Mouse (Mus musculus) right cerebral cortex, postnatal 4 days (tissue): Measurements from ENCODE around the gene 7420426K07Rik.

Experiments used
- DNase-seq: peaks from one replicate; pipeline ENCODE4 v3.0.0-alpha.2; 2022

7420426K07Rik gene

DNA sequence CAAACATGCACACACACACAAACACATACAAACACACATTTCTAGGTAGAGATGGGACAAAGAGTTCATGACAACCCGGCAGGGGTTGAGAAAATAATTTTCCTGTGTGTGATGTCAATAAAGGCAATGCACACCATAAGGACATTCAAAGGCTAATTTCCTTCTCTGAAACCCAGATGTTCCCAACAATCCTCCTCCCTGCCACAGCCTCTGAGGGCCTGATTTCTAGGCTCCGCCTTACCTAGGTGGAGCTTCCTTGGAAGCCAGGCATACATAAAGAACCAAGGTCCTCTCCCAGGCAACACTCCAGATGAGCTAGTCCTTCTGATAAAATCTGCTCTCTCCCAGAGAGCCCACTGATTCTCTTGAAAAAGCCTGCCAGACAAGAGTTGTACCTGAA, at the start of gene 7420426K07Rik:
Gene 7420426K07Rik (plus strand): TSS at position 301 of the 400 bp plus-strand sequence.
- DNase-seq, result no peak

DNA sequence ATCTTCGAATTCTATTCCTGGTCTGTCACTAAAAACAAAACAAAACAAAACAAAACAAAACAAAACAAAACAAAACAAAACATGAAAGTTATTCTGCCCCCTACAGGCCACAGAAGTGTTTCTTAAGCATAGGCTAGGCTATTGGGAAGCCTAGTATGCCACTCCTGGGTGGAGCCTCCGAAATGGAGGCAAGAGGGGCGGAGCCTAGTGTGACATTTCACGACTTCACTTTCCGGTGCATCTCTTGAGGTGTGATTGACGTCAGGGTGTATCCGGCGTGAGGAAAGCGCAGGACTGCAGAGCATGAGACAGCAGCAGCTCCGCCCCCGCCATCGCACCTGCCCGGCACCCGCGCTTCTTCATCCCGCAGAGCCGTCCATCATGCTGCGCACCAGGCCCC, 46.7 kb upstream of the 7420426K07Rik start, which contains the start of gene Prr23a2:
Gene Prr23a2 (plus strand): TSS at position 285 of the 400 bp plus-strand sequence.
- no peak for DNase-seq

DNA sequence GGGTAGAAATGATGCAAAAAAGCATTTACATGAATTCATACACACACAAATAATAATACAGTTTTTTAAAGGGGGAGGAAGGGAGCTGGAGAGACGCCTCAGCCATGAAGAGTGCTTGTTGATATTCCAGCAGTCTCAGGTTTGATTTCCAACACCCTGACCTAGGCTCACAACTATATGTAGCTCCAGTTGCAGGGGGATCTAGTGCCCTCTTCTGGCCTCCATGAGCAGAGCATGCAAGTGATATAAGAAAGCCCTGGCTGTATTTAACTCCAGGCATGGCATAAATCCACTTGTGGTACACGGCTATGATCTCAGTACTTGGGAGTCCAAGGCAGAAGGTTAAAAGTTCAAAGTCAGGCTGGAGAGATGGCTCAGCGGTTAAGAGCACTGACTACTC, 39.5 kb upstream of the 7420426K07Rik start:
- no peak for DNase-seq

DNA sequence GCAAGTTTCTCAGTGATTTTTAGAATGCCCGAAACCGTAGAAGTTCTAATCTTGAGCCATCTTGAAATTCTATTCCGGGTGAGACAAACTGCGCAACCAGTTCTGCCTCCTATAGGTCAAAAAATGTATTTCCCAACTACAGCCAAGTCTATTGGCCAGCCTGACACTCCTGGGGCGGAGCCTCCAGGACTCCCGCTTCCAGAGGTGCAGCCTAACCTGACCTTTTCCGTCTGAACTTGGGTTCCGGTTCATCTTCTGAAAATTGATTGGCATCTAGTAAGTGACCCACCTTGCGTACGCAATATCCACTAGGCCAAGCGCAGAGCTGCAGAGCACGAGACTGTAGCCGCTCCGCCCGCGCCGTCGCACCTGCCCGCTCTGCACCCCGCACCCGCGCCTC, 38.3 kb upstream of the 7420426K07Rik start, which contains the start of gene Prr23a3:
Gene Prr23a3 (plus strand): TSS at position 197 of the 400 bp plus-strand sequence.
- DNase-seq, result no peak

DNA sequence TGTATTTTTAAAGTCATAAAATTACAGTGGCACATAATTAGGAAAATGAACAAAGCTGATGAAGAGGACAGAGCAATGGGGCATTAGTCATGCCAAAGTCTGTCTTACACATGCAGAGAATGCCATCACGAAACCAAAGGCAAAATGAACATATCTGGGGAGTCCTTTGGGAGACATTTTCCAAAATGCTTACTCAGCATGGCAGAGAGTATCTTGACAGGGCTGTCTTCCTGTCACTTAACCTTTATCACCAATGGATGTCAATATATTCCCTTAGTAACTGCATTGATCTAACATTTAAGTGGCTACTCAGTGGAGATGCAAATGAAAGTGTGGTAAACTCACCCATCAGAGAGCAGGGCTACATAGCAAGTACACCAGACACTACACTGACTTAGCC, 1.4 kb upstream of the 7420426K07Rik start:
- DNase-seq, result no peak

DNA sequence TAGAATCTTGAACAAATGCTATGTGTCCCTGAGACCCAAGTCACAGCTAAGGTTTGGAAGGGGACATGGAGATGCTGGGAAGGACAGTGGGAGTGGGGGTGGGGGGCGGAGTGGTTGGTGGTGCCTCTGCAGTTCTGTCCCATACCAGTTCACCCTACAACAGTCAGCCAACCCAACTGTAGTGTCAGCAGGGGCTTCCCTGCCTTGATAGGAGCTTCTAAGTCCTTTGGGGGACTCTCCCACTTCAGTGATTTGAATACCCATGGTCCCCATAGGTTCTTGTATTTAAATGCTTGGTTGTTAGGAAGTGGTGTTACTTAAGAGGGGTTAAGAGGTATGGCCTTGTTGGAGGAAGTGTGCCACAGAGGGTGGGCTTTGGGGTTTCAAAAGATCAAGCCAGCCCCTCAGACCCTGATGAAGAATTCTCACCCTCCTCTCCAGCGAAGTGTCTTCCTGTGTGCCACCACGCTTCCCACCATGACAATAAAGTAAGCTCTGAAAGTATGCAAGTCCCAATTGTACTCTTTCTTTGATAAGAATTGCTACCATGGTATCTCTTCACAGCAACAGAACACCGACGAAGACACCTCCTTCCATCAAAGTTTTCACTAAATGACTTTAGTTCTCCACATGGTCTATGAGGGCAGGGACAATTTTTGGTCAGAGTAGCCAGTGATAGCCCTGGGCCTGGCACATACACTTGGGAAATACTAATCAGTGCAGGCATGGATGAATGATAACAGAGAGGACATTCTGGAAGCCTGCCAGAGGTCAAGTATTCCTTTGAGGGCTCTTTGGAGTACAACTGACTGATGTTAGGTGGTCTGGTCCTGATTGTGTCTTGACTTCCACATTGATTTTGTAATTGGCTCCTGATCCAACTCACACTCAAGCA, 18.0 kb downstream of the 7420426K07Rik start:
- DNase-seq, result no peak

DNA sequence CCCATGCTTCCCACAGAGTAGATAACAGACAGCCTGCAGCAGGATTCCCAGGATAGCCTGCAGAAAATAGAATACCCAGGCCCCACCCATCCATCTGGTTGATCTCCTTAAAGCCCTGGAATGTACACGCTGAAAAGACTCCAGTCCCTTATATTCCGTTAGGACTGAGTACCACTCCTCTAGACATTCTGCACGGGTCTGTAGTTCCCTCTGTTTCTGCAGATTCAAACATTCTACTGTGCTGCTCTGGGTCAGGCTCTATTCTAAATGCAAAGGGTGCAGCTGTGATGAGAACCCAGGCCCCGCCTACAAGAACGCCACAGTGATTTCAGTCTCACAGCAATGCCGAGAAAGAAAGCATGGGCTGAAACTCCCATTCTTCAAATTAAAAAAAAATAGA, 20.2 kb downstream of the 7420426K07Rik start:
- DNase-seq, result no peak

DNA sequence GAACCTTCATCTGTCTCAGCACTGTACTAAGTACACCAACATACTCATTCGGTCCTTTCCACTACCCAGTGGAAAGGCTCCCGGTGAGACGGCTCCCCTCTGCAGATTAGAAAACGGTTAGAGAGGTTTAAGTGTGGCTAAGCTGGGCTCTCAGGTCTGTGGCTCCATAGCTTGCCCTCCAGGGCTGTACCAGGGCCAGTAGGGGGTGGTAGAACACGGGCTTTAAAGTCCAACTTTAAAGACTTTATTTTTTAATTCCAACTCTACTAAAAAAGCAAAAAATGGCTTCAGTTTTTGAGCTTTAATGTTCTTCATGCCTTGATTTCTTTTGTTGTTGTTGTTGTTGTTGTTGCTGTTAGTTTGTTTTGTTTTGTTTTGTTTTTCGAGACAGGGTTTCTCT, 21.3 kb downstream of the 7420426K07Rik start:
- no peak for DNase-seq

DNA sequence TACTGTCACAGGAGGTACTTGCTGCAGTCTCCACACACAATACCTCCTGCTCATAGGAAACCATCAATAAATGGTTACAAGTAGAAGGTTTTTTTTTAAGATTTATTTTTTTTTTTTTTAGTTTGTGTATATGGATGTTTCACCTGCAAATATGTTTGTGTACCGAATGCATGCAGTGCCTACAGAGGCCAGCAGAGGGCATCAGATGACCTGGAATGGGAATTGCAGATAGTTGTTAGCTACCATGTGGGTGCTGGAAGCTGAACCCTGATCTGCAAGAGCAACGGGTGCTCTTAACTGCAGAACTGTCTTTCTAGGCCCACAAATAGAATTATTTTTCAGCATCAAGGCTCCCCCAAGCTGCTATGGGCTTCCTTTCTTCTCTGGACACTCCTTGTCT, 26.6 kb downstream of the 7420426K07Rik start:
- no peak for DNase-seq

DNA sequence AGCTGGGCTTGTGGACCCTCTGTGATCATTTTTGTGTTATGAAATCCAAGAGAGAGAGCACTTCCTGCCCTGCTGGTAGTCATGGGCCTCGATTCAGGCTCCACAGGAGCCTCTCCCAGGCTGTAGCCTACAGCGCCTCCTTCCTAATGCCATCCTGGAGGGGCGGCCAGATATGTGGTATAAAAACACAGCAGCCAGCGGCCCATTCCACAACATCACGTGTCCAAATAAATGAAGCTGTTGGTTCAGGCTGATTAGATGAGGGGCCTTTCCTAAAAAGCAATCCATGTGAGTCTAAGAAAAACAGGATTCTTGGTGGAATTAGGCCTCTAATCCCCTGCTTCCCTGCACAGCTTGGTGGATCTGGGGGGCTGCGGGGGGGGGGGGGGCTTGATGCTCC, 30.0 kb downstream of the 7420426K07Rik start:
- no peak for DNase-seq

DNA sequence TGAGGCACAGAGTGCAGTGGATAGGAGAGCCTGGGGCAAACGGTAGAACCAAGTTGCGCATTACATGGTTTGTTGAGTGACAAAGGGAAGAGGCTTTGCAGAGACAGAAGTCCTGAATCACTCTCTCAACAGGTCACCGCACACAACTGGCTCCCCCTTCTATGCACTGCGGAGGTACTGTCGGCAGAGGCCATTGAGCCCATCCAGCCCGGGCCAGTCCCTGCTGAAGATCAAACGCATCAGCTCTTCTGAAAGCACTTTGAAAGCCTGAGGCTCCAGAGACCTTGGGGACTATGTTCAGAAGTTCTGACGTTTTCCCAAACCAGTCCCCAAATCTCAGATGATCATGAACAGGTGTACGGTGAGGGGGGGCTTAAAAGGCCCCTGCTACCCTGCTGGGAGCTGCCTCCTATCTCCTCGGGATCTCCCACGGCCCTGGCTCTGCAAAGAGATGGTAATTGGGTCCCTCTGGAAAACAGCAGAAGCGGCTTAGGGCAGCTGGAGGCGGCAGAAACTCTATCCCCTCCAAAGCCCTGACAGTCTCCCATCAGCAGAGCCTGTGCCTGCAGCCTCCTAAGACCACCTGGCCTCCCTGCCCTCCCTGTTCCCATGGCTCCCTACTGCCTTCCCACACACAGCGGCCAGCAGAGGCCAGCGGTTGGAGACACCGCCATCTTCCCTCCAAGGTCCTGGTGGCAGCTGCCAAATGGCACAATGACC, 32.4 kb downstream of the 7420426K07Rik start:
- no peak for DNase-seq

DNA sequence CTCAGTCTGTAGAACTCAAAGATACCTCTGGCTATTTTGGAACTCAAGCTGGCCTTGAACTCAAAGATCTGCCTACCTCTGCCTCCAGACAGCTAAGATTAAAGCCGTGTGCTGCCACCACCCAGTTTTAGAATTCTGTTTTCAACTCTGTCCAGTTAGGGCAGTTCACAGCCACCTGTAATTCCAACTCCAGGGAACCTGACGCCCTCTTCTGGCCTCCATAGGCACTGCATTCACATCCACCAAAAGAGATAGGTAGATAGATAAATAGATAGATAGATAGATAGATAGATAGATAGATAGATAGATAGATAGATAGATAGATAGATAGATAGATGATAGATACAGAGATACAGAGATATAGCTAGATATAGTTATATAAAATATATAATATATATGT, 36.4 kb downstream of the 7420426K07Rik start:
- DNase-seq, result no peak

DNA sequence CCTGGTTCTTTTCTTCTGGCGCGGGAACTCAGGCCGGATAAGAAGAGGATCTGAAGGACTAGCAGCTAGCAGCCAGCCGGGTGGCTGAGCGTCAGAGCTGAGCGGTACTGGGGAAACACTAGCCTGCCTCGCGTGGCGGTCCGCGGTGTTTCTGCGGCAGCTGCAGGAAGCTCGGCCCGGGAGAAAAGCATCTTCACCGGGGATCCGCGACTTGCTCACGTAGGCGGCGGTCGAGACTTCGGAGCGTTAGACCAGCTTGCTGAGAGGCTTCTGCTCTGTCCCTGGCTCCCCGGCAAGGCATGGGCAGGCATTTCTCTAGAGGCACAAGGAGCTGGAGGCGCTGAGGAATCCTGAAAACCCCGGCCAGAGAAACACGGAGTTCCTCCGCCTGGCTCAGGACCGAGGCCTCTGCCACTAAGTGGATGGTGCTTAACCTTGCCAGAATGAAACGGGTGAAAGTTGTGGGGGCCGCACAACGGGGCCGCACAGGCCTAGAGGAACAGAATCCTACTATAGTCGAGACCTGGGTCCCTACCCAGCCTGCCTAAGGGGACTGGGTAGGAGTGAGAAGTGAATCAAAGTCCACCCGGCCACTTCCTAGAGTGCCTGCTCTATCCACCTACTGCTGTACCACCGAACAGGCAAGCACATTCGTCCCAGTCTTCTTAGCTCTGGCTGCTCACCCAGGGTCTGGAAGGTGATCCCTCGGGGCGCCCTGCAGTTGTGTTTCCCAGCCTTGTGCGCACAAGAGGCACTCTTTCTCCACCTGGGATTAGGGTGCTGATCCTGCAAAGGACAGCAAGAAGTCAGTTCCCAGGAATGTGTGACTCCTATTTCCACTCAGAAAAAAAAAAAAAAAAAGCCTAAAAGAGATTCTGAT, 49.5 kb downstream of the 7420426K07Rik start:
- peak; percentile 55 for DNase-seq

DNA sequence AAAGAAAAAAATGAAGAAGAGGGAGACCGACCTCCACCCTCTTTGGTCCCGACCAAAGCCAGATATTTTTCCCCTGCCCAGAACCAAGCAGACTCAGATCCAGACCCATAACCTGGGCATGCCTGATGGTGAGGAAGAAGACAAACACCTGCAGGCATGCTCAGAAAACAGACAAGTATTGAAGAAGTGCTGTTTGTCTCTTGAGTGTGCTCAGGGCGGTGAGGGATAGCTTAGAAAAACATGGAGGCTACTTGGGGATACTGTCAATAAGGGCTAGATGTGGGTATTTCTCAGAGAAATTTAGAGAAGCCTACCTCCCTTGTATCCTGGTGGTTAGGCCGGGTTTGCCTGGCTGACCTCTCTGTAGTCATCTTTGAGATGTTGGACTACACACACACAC, 50.4 kb downstream of the 7420426K07Rik start:
- DNase-seq, result no peak

DNA sequence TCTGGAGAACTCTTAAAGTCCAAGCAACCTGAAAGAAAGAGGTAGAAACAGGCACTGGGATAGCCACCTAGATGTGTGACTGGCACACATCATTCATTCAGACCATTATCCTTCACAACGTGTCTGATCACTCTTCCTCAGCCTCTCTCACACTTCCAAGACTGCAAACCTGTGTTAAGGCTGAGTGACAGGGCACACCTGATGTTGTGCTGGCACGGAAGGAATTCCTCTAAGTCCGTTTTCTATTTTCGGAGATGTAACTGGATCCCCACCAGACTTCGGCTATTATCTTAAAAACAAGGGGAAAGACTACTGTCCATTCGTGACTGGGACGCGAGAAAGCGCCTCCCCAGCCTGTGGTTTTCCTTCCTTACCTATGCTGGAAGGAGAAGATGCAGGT, 50.9 kb downstream of the 7420426K07Rik start:
- no peak for DNase-seq
